Mouse (Mus musculus) ES-E14 (cell line): ENCODE results near the gene Tbc1d32.

ENCODE experiments used
- CHD2 ChIP-seq: IDR thresholded peaks from 2 replicates; pipeline ENCODE4 v1.6.1; 2014; ENCODE audit warnings: mild to moderate bottlenecking, low read depth, low read length, inconsistent platforms
- HCFC1 ChIP-seq: IDR thresholded peaks from 2 replicates; pipeline ENCODE4 v1.6.1; 2012; ENCODE audit warnings: low read length, inconsistent platforms, borderline replicate concordance; ENCODE audit not compliant: insufficient read depth
- MAFK ChIP-seq: IDR thresholded peaks from 2 replicates; pipeline ENCODE4 v1.6.1; 2014; ENCODE audit warnings: mild to moderate bottlenecking, low read depth, low read length, inconsistent platforms; ENCODE audit not compliant: insufficient read depth
- ZC3H11A ChIP-seq: IDR thresholded peaks from 2 replicates; pipeline ENCODE4 v1.6.1; 2012; ENCODE audit warnings: low read depth, mild to moderate bottlenecking, inconsistent platforms, low read length, borderline replicate concordance
- ZNF384 ChIP-seq: IDR thresholded peaks from 2 replicates; pipeline ENCODE4 v1.6.1; 2012; ENCODE audit warnings: low read depth, low read length, inconsistent platforms

DNA sequence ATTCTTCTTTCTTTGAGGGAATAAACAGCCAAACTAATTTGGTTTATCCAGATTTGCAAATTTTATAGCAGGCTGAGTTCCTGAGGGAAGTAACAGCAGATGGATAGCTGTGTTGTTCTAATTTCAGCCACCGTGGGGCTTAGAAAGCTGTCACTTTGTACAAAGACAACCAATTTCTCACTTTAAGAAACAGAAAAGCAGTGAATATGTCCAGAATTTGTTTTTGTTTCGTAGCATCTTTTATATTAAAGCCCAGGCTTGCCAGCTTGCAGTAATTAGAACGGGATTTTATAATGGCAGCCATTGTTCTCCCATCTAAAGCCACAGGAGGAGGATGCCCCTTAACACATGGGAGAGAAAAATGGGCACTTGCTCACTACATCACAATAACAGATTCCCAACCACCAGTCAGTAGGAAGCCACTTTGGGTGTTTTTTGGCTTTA lies 169.5 kb downstream of the Tbc1d32 start:
- TF ChIP-seq MAFK (no peak), ZC3H11A (no peak), ZNF384 (no peak), HCFC1 (no peak), CHD2 (no peak)
